ENCODE assay signal across 18 mouse cellular contexts in genomic region chr12:75531895-75532294, GRCm38 (mm10).
A peak's percentile ranks its signal among the peaks of the same experiment; 100 is the strongest.
DNase-seq lines count a peak whose midpoint lies in the region; ATAC-seq and TF ChIP-seq lines count a peak whose summit lies in the region.
"Had no signal": no experiment of that assay in that cellular context is flagged by ENCODE, and none has a peak within 500 bp of the region (broad histone marks: within the 10 kb centered on the region; RNA-seq: fewer than 3 reads in every experiment).

No protein-coding gene starts in this region.

- peaks cover 31% of the 10 kb centered on the region for H3K4me1 ChIP-seq in liver, embryonic 12.5 days
- peaks cover 10% of the 10 kb centered on the region for H3K4me1 ChIP-seq in liver, embryonic 11.5 days (replicated peaks; ENCODE audit: control insufficient read depth, insufficient read depth, low read length)
- peaks cover 27% of the 10 kb centered on the region for H3K4me1 ChIP-seq in kidney, embryonic 15.5 days
- H3K4me1 ChIP-seq in stomach, embryonic 16.5 days (ENCODE audit: control insufficient read depth, insufficient read depth, low read length): peaks cover 35% of the 10 kb centered on the region
- peaks cover 24% of the 10 kb centered on the region for H3K4me1 ChIP-seq in heart, adult 2 months (ENCODE audit: control insufficient read depth, insufficient read depth, low read length)
- H3K4me1 ChIP-seq: neural tube, embryonic 12.5 days had no signal

- no peaks in the 10 kb centered on the region for H3K36me3 ChIP-seq in liver, embryonic 12.5 days
- H3K36me3 ChIP-seq in liver, embryonic 11.5 days (ENCODE audit: control insufficient read depth, insufficient read depth, low read length): no peaks in the 10 kb centered on the region
- no peaks in the 10 kb centered on the region for H3K36me3 ChIP-seq in kidney, embryonic 15.5 days
- no peaks in the 10 kb centered on the region for H3K36me3 ChIP-seq in stomach, embryonic 16.5 days (ENCODE audit: control insufficient read depth, insufficient read depth, low read length)
- peaks cover 39% of the 10 kb centered on the region for H3K36me3 ChIP-seq in heart, adult 2 months (ENCODE audit: control insufficient read depth, insufficient read depth, low read length)
- H3K36me3 ChIP-seq: embryonic facial prominence, embryonic 13.5 days; forebrain, embryonic 10.5 days; heart, embryonic 10.5 days; liver, embryonic 13.5 days; neural tube, embryonic 12.5 days had no signal

- H3K27ac ChIP-seq in liver, embryonic 12.5 days: 0 out of 2 replicates have a peak overlapping the region, but pooled peaks have one; percentile 10
- no peak overlapping the region for H3K27ac ChIP-seq in liver, embryonic 11.5 days (ENCODE audit: low read depth, low read length)
- 0 out of 2 replicates have a peak overlapping the region, but pooled peaks have one; percentile 7 for H3K27ac ChIP-seq in kidney, embryonic 15.5 days
- H3K27ac ChIP-seq in stomach, embryonic 16.5 days (ENCODE audit: low read length): peak overlapping the region; percentile 53; the same call in 1 of the 2 replicates
- H3K27ac ChIP-seq in heart, adult 2 months: no peak overlapping the region
- H3K27ac ChIP-seq: embryonic facial prominence, embryonic 13.5 days; forebrain, embryonic 10.5 days; heart, embryonic 10.5 days; liver, embryonic 13.5 days; neural tube, embryonic 12.5 days had no signal

- ATAC-seq in liver, embryonic 12.5 days: no peak
- ATAC-seq in liver, embryonic 11.5 days (replicated peaks; ENCODE audit: low FRiP score): no peak
- ATAC-seq in Patski: peak; percentile 66
- peak; percentile 22; the same call in 1 of the 2 replicates for ATAC-seq in kidney, embryonic 15.5 days (replicated peaks; ENCODE audit: low FRiP score)
- ATAC-seq in stomach, embryonic 16.5 days (ENCODE audit: insufficient read depth, low FRiP score): no peak; the same call in 1 of the 2 replicates
- ATAC-seq: hindbrain, embryonic 16.5 days had no signal

- H3K4me3 ChIP-seq in liver, embryonic 12.5 days: no peak overlapping the region
- H3K4me3 ChIP-seq in liver, embryonic 11.5 days (ENCODE audit: low read depth, low read length): no peak overlapping the region
- H3K4me3 ChIP-seq in kidney, embryonic 15.5 days (replicated peaks): no peak overlapping the region
- H3K4me3 ChIP-seq in stomach, embryonic 16.5 days (replicated peaks; ENCODE audit: low read length): no peak overlapping the region
- no peak overlapping the region for H3K4me3 ChIP-seq in heart, adult 2 months
- H3K4me3 ChIP-seq: embryonic facial prominence, embryonic 13.5 days; forebrain, embryonic 10.5 days; heart, embryonic 10.5 days; liver, embryonic 13.5 days; neural tube, embryonic 12.5 days had no signal

- TF ChIP-seq CTCF in Patski (IDR thresholded peaks at IDR 0.05): no peak
- no peak for TF ChIP-seq CTCF in heart, adult 2 months (IDR thresholded peaks at IDR 0.05)

- no peak for TF ChIP-seq POLR2A in heart, adult 2 months (IDR thresholded peaks at IDR 0.05; ENCODE audit: insufficient read depth, low read depth, low read length)

- H3K9ac ChIP-seq in liver, embryonic 12.5 days: no peak overlapping the region
- no peak overlapping the region for H3K9ac ChIP-seq in liver, embryonic 11.5 days (ENCODE audit: low read depth, low read length)
- H3K9ac ChIP-seq in kidney, embryonic 15.5 days: no peak overlapping the region
- no peak overlapping the region for H3K9ac ChIP-seq in stomach, embryonic 16.5 days (ENCODE audit: low read length)
- H3K9ac ChIP-seq in heart, adult 2 months (ENCODE audit: low read depth, low read length): no peak overlapping the region
- H3K9ac ChIP-seq: embryonic facial prominence, embryonic 13.5 days; liver, embryonic 13.5 days; neural tube, embryonic 12.5 days had no signal

- no peak overlapping the region for H3K4me2 ChIP-seq in liver, embryonic 12.5 days
- H3K4me2 ChIP-seq in liver, embryonic 11.5 days: no peak overlapping the region
- no peak overlapping the region for H3K4me2 ChIP-seq in kidney, embryonic 15.5 days
- no peak overlapping the region for H3K4me2 ChIP-seq in stomach, embryonic 16.5 days (ENCODE audit: low read depth, low read length)
- H3K4me2 ChIP-seq: embryonic facial prominence, embryonic 13.5 days; liver, embryonic 13.5 days; neural tube, embryonic 12.5 days had no signal

- no peak for TF ChIP-seq EP300 in heart, adult 2 months (IDR thresholded peaks at IDR 0.05; ENCODE audit: insufficient read depth, low read depth, low read length)

- in situ Hi-C loops in Patski (cut with MboI; ENCODE audit: low pct_unique_long_range_greater_than_20kb): no loop called here

- no peaks in the 10 kb centered on the region for H3K27me3 ChIP-seq in liver, embryonic 12.5 days (replicated peaks)
- H3K27me3 ChIP-seq in liver, embryonic 11.5 days (replicated peaks; ENCODE audit: control insufficient read depth, insufficient read depth, low read length): no peaks in the 10 kb centered on the region
- no peaks in the 10 kb centered on the region for H3K27me3 ChIP-seq in Patski
- no peaks in the 10 kb centered on the region for H3K27me3 ChIP-seq in kidney, embryonic 15.5 days
- no peaks in the 10 kb centered on the region for H3K27me3 ChIP-seq in stomach, embryonic 16.5 days (ENCODE audit: control insufficient read depth, insufficient read depth, low read length)
- H3K27me3 ChIP-seq in heart, adult 2 months (ENCODE audit: control insufficient read depth, insufficient read depth, low read length): no peaks in the 10 kb centered on the region
- H3K27me3 ChIP-seq: embryonic facial prominence, embryonic 13.5 days; liver, embryonic 13.5 days; neural tube, embryonic 12.5 days had no signal

- peaks cover 8% of the 10 kb centered on the region for H3K79me2 ChIP-seq in heart, adult 2 months (replicated peaks; ENCODE audit: control insufficient read depth, insufficient read depth, low read length)

- WGBS in liver, embryonic 12.5 days (ENCODE audit: insufficient replicate concordance): 72% methylated on average over 2 of the region's 2 CpGs
- WGBS in liver, embryonic 11.5 days: 85% methylated on average over 2 of the region's 2 CpGs
- 48% methylated on average over 2 of the region's 2 CpGs for WGBS in kidney, embryonic 15.5 days
- WGBS in stomach, embryonic 16.5 days: 45% methylated on average over 2 of the region's 2 CpGs
- 54% methylated on average over 2 of the region's 2 CpGs for WGBS in heart, adult 2 months

- H3K9me3 ChIP-seq in liver, embryonic 12.5 days (replicated peaks): no peaks in the 10 kb centered on the region
- H3K9me3 ChIP-seq in liver, embryonic 11.5 days (ENCODE audit: control insufficient read depth, low read length): no peaks in the 10 kb centered on the region
- H3K9me3 ChIP-seq in kidney, embryonic 15.5 days (replicated peaks): no peaks in the 10 kb centered on the region
- H3K9me3 ChIP-seq in stomach, embryonic 16.5 days (replicated peaks; ENCODE audit: control insufficient read depth, low read length): no peaks in the 10 kb centered on the region
- H3K9me3 ChIP-seq: embryonic facial prominence, embryonic 13.5 days; forebrain, embryonic 10.5 days; heart, embryonic 10.5 days; liver, embryonic 13.5 days; neural tube, embryonic 12.5 days had no signal

- CTCF ChIA-PET in Patski (lab: Charles Lee): no interaction called here

- intact Hi-C loops in heart, postnatal 14 days (cut with DNase I): no loop called here
- intact Hi-C loops in heart, adult 2 months (cut with DNase I): no loop called here

- POLR2A ChIA-PET in Patski (lab: Charles Lee): interaction anchor here (0.8 to 1.3 kb wide), 2 partner anchors 13 to 65 kb away, joined by 3 to 4 read pairs; partner anchors contain the start of gene Ppp2r5e

- DNase-seq in liver, embryonic 11.5 days (ENCODE audit: low spot score): no peak
- no peak for DNase-seq in Patski (ENCODE audit: low read depth, low spot score)
- DNase-seq in heart, postnatal 14 days: no peak
- DNase-seq in layer of hippocampus, adult 9-10 months (ENCODE audit: low spot score): no peak
- DNase-seq in heart, adult 2 months: no peak
- DNase-seq: cerebellum, adult 2 months; gastrocnemius, postnatal 14 days; heart, postnatal 36 days; liver, embryonic 13.5 days; thymus, adult 2 months had no signal

Comparison
In these comparisons a context has a peak if more than half of its experiments do, and no peak if none do; other contexts are left out.
1. H3K27ac ChIP-seq: peak in liver, embryonic 12.5 days (single experiment), kidney, embryonic 15.5 days (single experiment) and stomach, embryonic 16.5 days (single experiment); none in liver, embryonic 11.5 days (single experiment) and heart, adult 2 months (single experiment).
2. ATAC-seq: peak in Patski (single experiment) and kidney, embryonic 15.5 days (single experiment); none in liver, embryonic 12.5 days (single experiment), liver, embryonic 11.5 days (single experiment) and stomach, embryonic 16.5 days (single experiment).